Mouse (Mus musculus) hindbrain, postnatal 0 days (tissue): ENCODE results near the gene Lrrc4b. TPM values are rescaled to one million over a fixed set of nuclear protein-coding genes. Genes with fewer than 3 reads are reported as not detected.

ENCODE experiments used
- ATAC-seq: fragments of 200-750 bp; cut with Nextera tagmentation; 2 replicates; pipeline ENCODE4 v1.8.0; 2017; ENCODE audit warnings: mild to moderate bottlenecking, moderate TSS enrichment, moderate library complexity
- DNase-seq: peaks from one replicate; pipeline ENCODE4 v3.0.0-alpha.2; 2015; ENCODE audit warnings: low spot score
- H3K27ac ChIP-seq: fragments of 300-500 bp; sonication (generic); 2 replicates; pipeline ENCODE4 v1.5.1; 2014; ENCODE audit warnings: mild to moderate bottlenecking
- H3K27me3 ChIP-seq: fragments of 300-500 bp; sonication (generic); 2 replicates; pipeline ENCODE4 v1.6.1; 2014; ENCODE audit warnings: low read length, mixed read lengths; ENCODE audit not compliant: insufficient read depth
- H3K36me3 ChIP-seq: fragments of 300-500 bp; sonication (generic); 2 replicates; pipeline ENCODE4 v1.6.1; 2014; ENCODE audit warnings: low read length, mixed read lengths; ENCODE audit not compliant: insufficient read depth
- H3K4me1 ChIP-seq: fragments of 300-500 bp; sonication (generic); 2 replicates; pipeline ENCODE4 v1.6.1; 2014; ENCODE audit warnings: antibody characterized with exemption, low read length, mixed read lengths; ENCODE audit not compliant: insufficient read depth
- H3K4me2 ChIP-seq: fragments of 300-500 bp; sonication (generic); 2 replicates; pipeline ENCODE4 v1.6.1; 2014; ENCODE audit warnings: low read depth, mild to moderate bottlenecking, low read length, moderate library complexity, mixed read lengths
- H3K4me3 ChIP-seq: fragments of 300-500 bp; sonication (generic); 2 replicates; pipeline ENCODE4 v1.5.1; 2014; ENCODE audit warnings: low read length
- H3K9ac ChIP-seq: fragments of 300-500 bp; sonication (generic); replicated peaks from 2 replicates; pipeline ENCODE4 v1.6.1; 2014; ENCODE audit warnings: mild to moderate bottlenecking, low read length, moderate library complexity, mixed read lengths
- H3K9me3 ChIP-seq: fragments of 300-500 bp; sonication (generic); 2 replicates; pipeline ENCODE4 v1.6.1; 2016; ENCODE audit warnings: low read length, mixed read lengths
- CTCF ChIP-seq: IDR thresholded peaks from 2 replicates; pipeline ENCODE4 v1.5.1; 2016; ENCODE audit warnings: antibody characterized with exemption, control low read depth, low read depth
- WGBS: fragments of 180-500 bp; shearing (Covaris S2); extraction: QIAGEN DNeasy Blood & Tissue Kit; methylation state at CpG from one replicate; pipeline ENCODE4 v1.1.7; 2014; 5-methylcytosine and 5-hydroxymethylcytosine counted together
- polyA plus RNA-seq: library from polyadenylated mRNA; unstranded; fragments of >200 nt; fragmentation: Nextera tagmentation; extraction: Ambion mirVana; gene quantifications from 2 replicates; pipeline ENCODE4 v1.2.1, GENCODE M21; 2015
- total RNA-seq: library from RNA; depleted of rRNA; stranded (reverse); fragments of >200 nt; gene quantifications from 2 replicates; pipeline ENCODE4 v1.2.3, GENCODE M21; 2014

The Lrrc4b gene
- total and polyA plus RNA-seq, 2 experiments from 2014 or later = 19.6 to 562 TPM

GRCm38 (mm10) chr7:44466888-44467311, 38.1 kb downstream of the Lrrc4b start:
- TF ChIP-seq CTCF = no peak
- no peak overlapping the region for H3K9ac ChIP-seq
- H3K4me1 ChIP-seq = peaks cover 31% of the 10 kb centered on the region
- 64% methylated on average over 16 of the region's 16 CpGs for WGBS
- no peak overlapping the region for H3K4me3 ChIP-seq
- no peaks in the 10 kb centered on the region for H3K27me3 ChIP-seq
- peaks cover 19% of the 10 kb centered on the region; the same call in 1 of the 2 replicates for H3K36me3 ChIP-seq
- H3K27ac ChIP-seq = peak overlapping the region; percentile 89
- H3K4me2 ChIP-seq = no peak overlapping the region
- DNase-seq (peak; percentile 8), ATAC-seq (no peak)
- H3K9me3 ChIP-seq = no peaks in the 10 kb centered on the region

GRCm38 (mm10) chr7:44467811-44468411, 39.1 kb downstream of the Lrrc4b start, which contains the start of gene Josd2:
Josd2 (plus strand) TSS chr7:44467980.
- Histone ChIP-seq H3K9ac (peak within 1 kb of the TSS; percentile 67), H3K4me2 (peak within 1 kb of the TSS; percentile 60), H3K27ac (peak within 1 kb of the TSS; percentile 89), H3K27me3 (no peaks in the 10 kb centered on the region), H3K36me3 (peaks cover 9% of the 10 kb centered on the region; the same call in 1 of the 2 replicates), H3K9me3 (no peaks in the 10 kb centered on the region), H3K4me1 (peaks cover 31% of the 10 kb centered on the region), H3K4me3 (peak within 1 kb of the TSS; percentile 55)
- ATAC-seq (peak; percentile 93), DNase-seq (peak; percentile 98)
- no peak for TF ChIP-seq CTCF
- under 1% methylated on average over 42 of the region's 42 CpGs for WGBS

- no peaks in the 10 kb centered on the region for H3K27me3 ChIP-seq
- peak overlapping the region; percentile 67 for H3K9ac ChIP-seq
- H3K4me1 ChIP-seq = peaks cover 31% of the 10 kb centered on the region
- no peak for TF ChIP-seq CTCF
- peak overlapping the region; percentile 89 for H3K27ac ChIP-seq
- ATAC-seq (no peak), DNase-seq (peak; percentile 5)
- H3K4me3 ChIP-seq = peak overlapping the region; percentile 55
- H3K36me3 ChIP-seq = peaks cover under 1% of the 10 kb centered on the region; the same call in 1 of the 2 replicates
- peak overlapping the region; percentile 60 for H3K4me2 ChIP-seq
- 39% methylated on average over 15 of the region's 15 CpGs for WGBS
- H3K9me3 ChIP-seq = no peaks in the 10 kb centered on the region
Measured at GRCm38 (mm10) chr7:44468644-44469285, 39.9 kb downstream of the Lrrc4b start.

GRCm38 (mm10) chr7:44469677-44470675, 41.2 kb downstream of the Lrrc4b start:
- no peak for ATAC-seq
- peaks cover 26% of the 10 kb centered on the region for H3K4me1 ChIP-seq
- no peak for TF ChIP-seq CTCF
- H3K9ac ChIP-seq = no peak overlapping the region
- no peaks in the 10 kb centered on the region for H3K36me3 ChIP-seq
- no peaks in the 10 kb centered on the region for H3K27me3 ChIP-seq
- 85% methylated on average over 16 of the region's 16 CpGs for WGBS
- no peak overlapping the region for H3K4me2 ChIP-seq
- no peak overlapping the region for H3K4me3 ChIP-seq
- peak overlapping the region; percentile 89; the same call in 1 of the 2 replicates for H3K27ac ChIP-seq
- DNase-seq = peak; percentile 1
- no peaks in the 10 kb centered on the region for H3K9me3 ChIP-seq

- peaks cover 20% of the 10 kb centered on the region for H3K4me1 ChIP-seq
- H3K27me3 ChIP-seq = no peaks in the 10 kb centered on the region
- peak; percentile 0 for DNase-seq
- no peaks in the 10 kb centered on the region for H3K9me3 ChIP-seq
- no peak overlapping the region for H3K4me3 ChIP-seq
- no peak overlapping the region for H3K27ac ChIP-seq
- no peaks in the 10 kb centered on the region for H3K36me3 ChIP-seq
- H3K4me2 ChIP-seq = no peak overlapping the region
- TF ChIP-seq CTCF = no peak
- ATAC-seq = no peak
- H3K9ac ChIP-seq = no peak overlapping the region
- 84% methylated on average over 16 of the region's 16 CpGs for WGBS
Measured at GRCm38 (mm10) chr7:44470696-44471612, 42.1 kb downstream of the Lrrc4b start.
